Mouse (Mus musculus) lung, adult 18-20 months (tissue): ENCODE measurements around the gene Arhgef18.

ENCODE experiments used
- DNase-seq, 2 experiments: peaks; one replicate each; pipeline ENCODE4 v3.0.0; 2022; ENCODE audit warnings: mixed read lengths in 2 of 2

Gene Arhgef18

DNA sequence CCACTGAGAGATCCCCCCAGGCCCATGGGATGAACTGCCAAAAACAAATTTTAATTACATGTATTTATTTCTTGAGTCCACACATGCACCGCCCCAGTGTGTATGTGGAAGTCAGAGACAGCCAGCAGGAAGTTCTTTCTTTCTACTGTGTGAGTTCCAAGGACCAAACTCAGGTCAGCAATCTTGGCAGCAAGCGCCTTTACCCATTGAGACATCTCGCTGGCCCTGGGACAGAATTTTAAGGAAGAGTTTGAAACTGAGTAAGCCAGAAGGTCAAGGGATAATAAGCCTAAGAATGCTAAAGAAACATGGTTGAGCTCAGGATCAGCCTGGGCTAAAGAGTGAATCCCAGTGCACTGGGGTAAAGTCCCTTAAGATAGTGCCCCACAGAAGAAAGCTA, 4.8 kb downstream of the Arhgef18 start:
- peak in 1 of 2 experiments; percentile 45 for DNase-seq

DNA sequence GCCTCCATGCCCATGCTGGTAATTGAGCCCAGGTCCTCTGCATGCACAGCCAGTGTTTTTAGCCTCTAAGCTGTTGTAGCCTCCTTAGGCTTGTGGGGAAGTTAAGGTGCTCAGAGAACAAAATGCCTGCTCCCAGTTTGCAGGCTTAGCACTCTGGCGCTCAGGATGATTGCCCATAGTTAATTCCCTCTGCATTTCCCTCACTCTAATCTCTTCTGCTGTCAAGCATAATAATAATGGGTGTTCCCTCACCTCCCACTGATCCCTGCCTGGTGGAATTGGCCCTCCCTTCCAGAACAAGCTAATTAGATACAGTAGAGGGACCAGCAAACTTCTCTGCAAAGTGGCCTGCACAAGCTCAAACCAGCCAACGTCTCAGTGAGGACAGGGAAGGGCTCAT, 7.7 kb downstream of the Arhgef18 start:
- no peak for DNase-seq

DNA sequence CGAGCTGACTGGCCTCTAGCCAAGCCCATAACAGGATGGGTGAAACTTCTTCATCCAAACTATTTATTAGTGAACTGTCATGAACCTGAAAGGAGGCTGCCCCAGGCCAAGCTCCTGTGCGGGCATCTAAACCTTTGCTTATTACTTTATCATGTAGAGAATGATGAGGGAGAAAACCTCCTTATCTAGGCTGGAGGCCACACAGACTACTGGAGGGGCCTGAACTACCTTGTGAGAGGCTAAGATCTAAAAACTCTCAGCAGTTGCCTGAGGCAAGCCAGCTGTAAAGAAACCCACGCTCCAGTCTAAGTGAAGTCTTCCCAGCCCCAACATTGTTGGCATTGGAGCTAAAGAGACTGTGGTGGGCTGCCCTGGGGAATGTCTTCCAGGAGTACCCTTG, 14.6 kb downstream of the Arhgef18 start:
- DNase-seq: no peak

- DNase-seq: no peak
These were observed 18.3 kb downstream of the Arhgef18 start for GRCm38 (mm10) chr8:3411085-3411484.

GRCm38 (mm10) chr8:3411901-3412301, 19.1 kb downstream of the Arhgef18 start:
- peak; percentile 55 to 67 for DNase-seq

GRCm38 (mm10) chr8:3412816-3413215, 20.0 kb downstream of the Arhgef18 start:
- no peak for DNase-seq

- DNase-seq: no peak
These were observed 21.9 kb downstream of the Arhgef18 start for GRCm38 (mm10) chr8:3414639-3415190.

DNA sequence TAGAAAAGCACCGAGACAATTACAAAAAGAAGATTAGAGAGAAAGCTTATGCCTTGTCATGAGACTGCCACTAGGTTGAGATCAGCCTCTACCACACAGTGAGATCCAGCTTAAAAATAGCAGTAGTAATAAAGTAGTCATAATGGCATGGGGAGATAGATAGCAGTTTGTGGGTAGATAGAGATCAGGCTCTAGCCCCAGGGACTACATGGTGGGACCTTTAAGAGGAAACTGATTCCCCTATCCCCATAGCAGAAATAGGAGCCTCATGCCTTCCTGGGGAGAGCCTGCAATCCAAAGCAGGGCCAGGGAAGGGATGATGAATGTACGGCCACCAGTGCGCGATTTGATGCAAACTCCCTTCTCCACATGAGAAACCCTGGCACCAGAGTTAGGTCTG, 22.5 kb downstream of the Arhgef18 start:
- DNase-seq: no peak

DNA sequence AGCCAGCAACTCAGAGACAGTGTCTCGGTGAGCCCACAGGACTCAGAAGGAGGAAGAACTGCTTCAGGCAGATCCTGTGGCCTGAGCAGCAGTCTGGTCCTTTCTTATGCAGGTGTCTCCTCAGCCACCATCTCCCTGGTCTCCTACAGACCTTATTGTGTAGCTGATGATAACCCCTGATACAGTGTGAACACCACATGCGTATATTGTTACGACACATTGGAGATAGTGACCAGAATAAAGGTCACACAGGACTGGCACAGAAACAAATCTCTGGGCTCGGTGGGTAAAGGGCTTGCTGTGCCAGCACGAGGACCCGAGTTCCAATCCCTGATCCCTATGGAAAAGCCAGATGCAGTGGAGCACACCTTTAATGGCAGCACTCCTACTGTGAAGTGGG, 22.9 kb downstream of the Arhgef18 start:
- DNase-seq: no peak

GRCm38 (mm10) chr8:3416846-3417245, 24.0 kb downstream of the Arhgef18 start:
- no peak for DNase-seq

GRCm38 (mm10) chr8:3417455-3417854, 24.6 kb downstream of the Arhgef18 start:
- DNase-seq: no peak

GRCm38 (mm10) chr8:3418101-3418500, 25.3 kb downstream of the Arhgef18 start:
- DNase-seq: peak; percentile 28 to 55

- DNase-seq: no peak
These were observed 27.4 kb downstream of the Arhgef18 start for GRCm38 (mm10) chr8:3420105-3420706.

- DNase-seq: no peak
These were observed 28.7 kb downstream of the Arhgef18 start for GRCm38 (mm10) chr8:3421507-3421906.

GRCm38 (mm10) chr8:3425217-3425616, 32.4 kb downstream of the Arhgef18 start:
- DNase-seq: peak in 1 of 2 experiments; percentile 29

GRCm38 (mm10) chr8:3426211-3426610, 33.4 kb downstream of the Arhgef18 start:
- DNase-seq: peak in 1 of 2 experiments; percentile 30

DNA sequence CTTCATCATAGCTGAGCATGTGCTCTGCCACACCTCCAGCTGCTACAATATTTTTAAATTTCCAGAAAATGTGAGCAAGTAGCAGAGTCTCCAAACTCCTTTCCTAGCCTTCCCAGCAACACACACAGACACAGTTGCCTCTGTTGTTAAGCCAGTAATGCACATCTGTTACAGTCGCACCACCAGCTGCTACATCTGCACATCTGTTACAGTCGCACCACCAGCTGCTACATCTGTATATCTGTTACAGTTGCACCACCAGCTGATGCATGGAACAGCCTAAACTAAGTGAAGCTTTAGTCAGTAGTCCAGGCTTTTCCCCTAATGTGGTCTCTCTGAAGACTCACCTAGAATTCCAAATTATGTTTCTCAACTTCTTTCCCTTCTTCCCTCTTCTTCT, 35.6 kb downstream of the Arhgef18 start:
- no peak for DNase-seq

- peak; percentile 77 to 89 for DNase-seq
These were observed 37.2 kb downstream of the Arhgef18 start for GRCm38 (mm10) chr8:3429966-3430365.

DNA sequence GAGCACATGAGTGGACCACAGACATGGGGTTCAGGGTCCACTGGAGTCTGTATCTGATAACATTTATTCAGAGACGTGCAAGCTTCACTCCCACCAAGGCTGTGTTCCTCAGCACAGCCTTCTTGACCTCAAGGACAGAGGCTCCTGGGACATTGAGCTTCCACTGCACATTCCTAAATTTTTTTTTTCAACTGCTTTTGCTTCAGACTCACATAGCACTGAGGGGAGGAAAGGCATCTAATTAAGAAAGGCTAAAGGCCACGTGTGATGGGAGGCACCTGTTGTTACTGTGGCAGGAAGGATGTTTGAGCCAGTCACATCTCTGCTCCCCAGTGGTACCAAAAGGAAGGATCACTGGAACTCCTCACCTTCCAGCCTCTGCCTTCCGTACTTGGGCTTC, 38.3 kb downstream of the Arhgef18 start:
- no peak for DNase-seq

GRCm38 (mm10) chr8:3436492-3436891, 43.7 kb downstream of the Arhgef18 start:
- no peak for DNase-seq

GRCm38 (mm10) chr8:3439510-3439909, 46.7 kb downstream of the Arhgef18 start:
- DNase-seq: no peak

- no peak for DNase-seq
These were observed 56.4 kb downstream of the Arhgef18 start for GRCm38 (mm10) chr8:3449226-3449625.

DNA sequence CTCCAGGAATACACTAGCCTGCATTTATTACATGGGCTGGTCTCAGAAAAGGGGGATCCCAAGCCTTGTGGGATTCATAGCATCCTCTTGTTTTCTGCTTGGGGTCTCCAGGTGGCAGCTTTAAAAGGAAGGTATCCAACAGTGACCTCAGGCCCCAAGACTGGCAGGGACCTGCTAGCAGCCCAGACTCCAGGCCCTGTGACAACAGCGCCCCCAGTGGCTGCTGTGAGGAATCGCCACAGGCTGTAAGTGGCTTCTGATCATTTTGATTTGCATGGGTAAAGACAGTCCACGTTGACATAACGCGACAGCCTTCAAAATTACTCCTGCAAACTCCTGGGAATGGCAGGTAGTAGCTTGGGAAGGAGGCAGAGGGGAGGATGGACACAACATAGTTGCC, 57.9 kb downstream of the Arhgef18 start:
- peak; percentile 35 to 46 for DNase-seq

DNA sequence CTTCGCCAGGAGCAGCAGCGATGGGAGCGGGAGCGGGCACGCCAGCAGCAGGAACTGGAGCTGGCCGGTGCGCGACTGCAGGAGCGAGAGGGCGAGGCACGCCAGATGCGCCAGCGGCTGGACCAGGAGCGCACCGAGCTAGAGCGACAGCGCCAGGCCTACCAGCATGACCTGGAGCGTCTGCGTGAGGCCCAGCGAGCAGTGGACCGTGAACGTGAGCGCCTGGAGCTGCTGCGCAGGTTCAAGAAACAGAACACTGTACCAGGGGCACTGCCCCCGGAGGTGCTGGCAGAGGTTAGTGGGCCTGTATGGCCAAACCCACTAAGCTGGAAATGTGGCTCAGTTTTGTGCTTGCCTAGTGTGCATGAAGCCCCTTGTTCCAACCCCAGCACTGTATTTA, 59.2 kb downstream of the Arhgef18 start:
- DNase-seq: no peak

DNA sequence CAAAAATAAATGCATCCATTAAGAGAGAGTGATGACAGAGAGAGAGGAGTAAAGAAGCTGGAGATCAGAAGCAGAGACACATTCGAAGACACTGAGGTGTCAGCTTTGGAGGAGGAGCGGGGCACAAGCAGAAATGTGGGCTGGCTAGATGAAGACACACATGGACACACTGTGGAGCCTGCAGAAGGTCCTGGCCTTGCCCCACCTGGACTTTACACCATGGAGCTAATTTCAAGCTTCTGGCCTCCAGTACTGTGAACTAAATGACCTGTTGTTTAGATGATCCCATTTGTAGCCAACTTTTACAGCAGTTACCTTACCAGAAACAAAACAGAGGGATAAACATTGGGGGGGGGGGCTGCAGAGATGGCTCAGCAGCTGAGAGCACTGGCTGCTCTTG, 70.4 kb downstream of the Arhgef18 start:
- no peak for DNase-seq
